8 mouse cellular contexts compared by ENCODE assay signal in the genomic region with DNA sequence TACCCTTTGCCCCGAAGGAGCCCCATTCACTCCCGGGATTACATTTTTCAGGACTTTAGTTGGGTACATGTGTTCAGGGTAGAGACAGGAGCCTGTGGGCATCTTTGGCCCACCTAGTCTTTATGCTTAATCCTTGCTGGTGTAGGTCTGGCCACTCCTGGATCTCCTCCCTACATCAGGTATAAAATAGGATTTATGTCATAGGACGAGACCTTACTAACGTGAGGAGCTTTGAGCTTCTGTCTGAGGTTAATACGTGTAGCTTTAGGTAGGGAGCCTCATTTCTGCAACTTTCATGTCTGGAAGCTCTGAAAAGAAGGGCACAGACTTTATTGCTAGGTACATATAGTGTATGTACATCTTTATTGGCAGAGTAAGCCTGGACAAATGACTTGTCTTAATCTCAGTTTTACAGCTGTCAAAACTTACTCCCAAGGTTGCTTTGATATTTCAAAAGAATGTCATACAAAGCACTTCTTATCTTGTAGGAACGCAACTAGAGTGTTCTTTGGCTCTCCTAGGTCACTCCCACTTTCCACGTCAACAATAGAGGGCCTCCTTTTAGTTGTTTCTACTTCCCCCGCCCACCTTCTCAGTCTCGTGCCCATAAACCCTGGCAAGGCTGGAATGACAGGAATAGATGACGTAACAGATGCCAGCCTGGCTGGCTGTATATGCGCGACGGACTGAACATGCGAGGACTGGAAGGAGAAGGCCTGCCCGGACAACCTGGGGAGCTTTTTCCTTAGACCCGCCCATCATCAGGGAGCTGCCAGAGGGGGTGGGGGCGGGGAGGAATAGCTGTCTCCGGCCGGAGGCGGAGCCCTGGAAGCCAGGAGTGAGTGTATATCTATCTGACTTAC. TPM values are rescaled to one million over a fixed set of nuclear protein-coding genes. Genes with fewer than 3 reads are reported as not detected.
A peak's percentile ranks its signal among the peaks of the same experiment; 100 is the strongest.
DNase-seq lines count a peak whose midpoint lies in the region; ATAC-seq and TF ChIP-seq lines count a peak whose summit lies in the region.

No protein-coding gene starts in this region.

- H3K27ac ChIP-seq in embryonic facial prominence, embryonic 10.5 days (replicated peaks), result peak overlapping the region; percentile 86
- H3K27ac ChIP-seq in midbrain, embryonic 10.5 days (replicated peaks), result peak overlapping the region; percentile 88
- peak overlapping the region; percentile 90 for H3K27ac ChIP-seq in small intestine, adult 2 months (ENCODE audit: insufficient read depth, low read depth, low read length)

- 6% methylated on average over 20 of the region's 20 CpGs for WGBS in embryonic facial prominence, embryonic 10.5 days
- WGBS in midbrain, embryonic 10.5 days, result 6% methylated on average over 20 of the region's 20 CpGs
- 7% methylated on average over 20 of the region's 20 CpGs for WGBS in small intestine, adult 2 months

- H3K9me3 ChIP-seq in embryonic facial prominence, embryonic 10.5 days, result no peaks in the 10 kb centered on the region
- H3K9me3 ChIP-seq in midbrain, embryonic 10.5 days (replicated peaks), result no peaks in the 10 kb centered on the region

- peak; percentile 22 to 53 for DNase-seq in frontal cortex, adult 2 months (ENCODE audit: extremely low spot score in 1 of 2, low spot score in 1 of 2)
- peak; percentile 77 for DNase-seq in embryonic facial prominence, embryonic 10.5 days (ENCODE audit: low spot score)
- peak; percentile 87 to 90 for DNase-seq in heart, adult 18-20 months
- DNase-seq in kidney, adult 11 months, result peak; percentile 83
- DNase-seq in left cerebral cortex, postnatal 4 days, result peak; percentile 65
- DNase-seq in midbrain, embryonic 10.5 days (ENCODE audit: low spot score), result peak; percentile 66

- intact Hi-C loops in left cerebral cortex, postnatal 4 days (cut with DNase I), result no loop called here

- peaks cover 45% of the 10 kb centered on the region for H3K4me1 ChIP-seq in embryonic facial prominence, embryonic 10.5 days
- H3K4me1 ChIP-seq in midbrain, embryonic 10.5 days, result peaks cover 52% of the 10 kb centered on the region
- peaks cover 20% of the 10 kb centered on the region; the same call in 1 of the 2 replicates for H3K4me1 ChIP-seq in small intestine, adult 2 months (ENCODE audit: control insufficient read depth, insufficient read depth, insufficient read length, low read length)

- peak overlapping the region; percentile 93 for H3K4me3 ChIP-seq in embryonic facial prominence, embryonic 10.5 days
- peak overlapping the region; percentile 70 for H3K4me3 ChIP-seq in midbrain, embryonic 10.5 days
- H3K4me3 ChIP-seq in small intestine, adult 2 months (ENCODE audit: low read depth, low read length), result peak overlapping the region; percentile 89

- H3K27me3 ChIP-seq in embryonic facial prominence, embryonic 10.5 days (replicated peaks; ENCODE audit: low read depth, poor library complexity, severe bottlenecking), result no peaks in the 10 kb centered on the region; the same call in 1 of the 2 replicates
- peaks cover 13% of the 10 kb centered on the region; the same call in 1 of the 2 replicates for H3K27me3 ChIP-seq in midbrain, embryonic 10.5 days (ENCODE audit: low read depth, poor library complexity, severe bottlenecking)
- no peaks in the 10 kb centered on the region for H3K27me3 ChIP-seq in small intestine, adult 2 months (ENCODE audit: control insufficient read depth, insufficient read depth, low read length)

- ATAC-seq in frontal cortex, adult (ENCODE audit: low TSS enrichment), result no peak

- H3K36me3 ChIP-seq in embryonic facial prominence, embryonic 10.5 days (replicated peaks), result peaks cover 12% of the 10 kb centered on the region
- peaks cover 14% of the 10 kb centered on the region for H3K36me3 ChIP-seq in midbrain, embryonic 10.5 days
- H3K36me3 ChIP-seq in small intestine, adult 2 months (ENCODE audit: control insufficient read depth, insufficient read depth, low read length), result peaks cover 8% of the 10 kb centered on the region

- no peak for TF ChIP-seq POLR2A in small intestine, adult 2 months (IDR thresholded peaks at IDR 0.05; ENCODE audit: low read depth, low read length)

- TF ChIP-seq CTCF in small intestine, adult 2 months (IDR thresholded peaks at IDR 0.05; ENCODE audit: extremely low read depth, insufficient read length, insufficient replicate concordance, low read depth, low read length), result no peak

RNA-seq across cellular contexts. Expression of gene Ormdl3, which starts 0.7 kb away (rescaled TPM):
- polyA plus RNA-seq in frontal cortex, adult 2 months (2012; rRNA removed), result 54.6 and 57.1 TPM in 2 replicates
- 56.7 and 57.7 TPM in 2 replicates for polyA plus RNA-seq in embryonic facial prominence, embryonic 10.5 days (2016; fragmentation: Nextera tagmentation; extraction: Ambion mirVana)
- 10 to 100 TPM; 42.6 to 47.5 TPM for total RNA-seq in heart, adult 18-20 months (2021)
- total RNA-seq in left cerebral cortex, postnatal 4 days (2021), result 10 to 100 TPM; 60.7 to 64.9 TPM
- polyA plus RNA-seq in midbrain, embryonic 10.5 days (2016; fragmentation: Nextera tagmentation; extraction: Ambion mirVana), result 65.8 and 81.0 TPM in 2 replicates
- 46.3 and 105 TPM in 2 replicates for polyA plus RNA-seq in small intestine, adult 2 months (2012; rRNA removed)

RNA-seq across cellular contexts. Expression of gene Lrrc3c, which starts 10.2 kb away (rescaled TPM):
- polyA plus RNA-seq in frontal cortex, adult 2 months (2012; rRNA removed), result not detected in 2 replicates
- not detected in 2 replicates for polyA plus RNA-seq in embryonic facial prominence, embryonic 10.5 days (2016; fragmentation: Nextera tagmentation; extraction: Ambion mirVana)
- not detected for total RNA-seq in heart, adult 18-20 months (2021)
- not detected for total RNA-seq in left cerebral cortex, postnatal 4 days (2021)
- not detected in 2 replicates for polyA plus RNA-seq in midbrain, embryonic 10.5 days (2016; fragmentation: Nextera tagmentation; extraction: Ambion mirVana)
- not detected in 2 replicates for polyA plus RNA-seq in small intestine, adult 2 months (2012; rRNA removed)

RNA-seq across cellular contexts. Expression of gene Zpbp2, which starts 37.0 kb away (rescaled TPM):
- 0.10 TPM in 1 of 2 replicates, not detected in the other for polyA plus RNA-seq in frontal cortex, adult 2 months (2012; rRNA removed)
- polyA plus RNA-seq in embryonic facial prominence, embryonic 10.5 days (2016; fragmentation: Nextera tagmentation; extraction: Ambion mirVana), result 0.20 and 0.47 TPM in 2 replicates
- not detected for total RNA-seq in heart, adult 18-20 months (2021)
- not detected for total RNA-seq in left cerebral cortex, postnatal 4 days (2021)
- 0.11 and 0.32 TPM in 2 replicates for polyA plus RNA-seq in midbrain, embryonic 10.5 days (2016; fragmentation: Nextera tagmentation; extraction: Ambion mirVana)
- not detected in 2 replicates for polyA plus RNA-seq in small intestine, adult 2 months (2012; rRNA removed)

RNA-seq across cellular contexts. Expression of gene Gm12355, which starts 37.5 kb away (rescaled TPM):
- polyA plus RNA-seq in frontal cortex, adult 2 months (2012; rRNA removed), result 0.25 and 0.36 TPM in 2 replicates
- 1.3 and 2.0 TPM in 2 replicates for polyA plus RNA-seq in embryonic facial prominence, embryonic 10.5 days (2016; fragmentation: Nextera tagmentation; extraction: Ambion mirVana)
- 10 to 100 TPM in 1 of 2 experiments, 1 to 10 TPM in 1; 6.6 to 10.4 TPM for total RNA-seq in heart, adult 18-20 months (2021)
- total RNA-seq in left cerebral cortex, postnatal 4 days (2021), result 10 to 100 TPM; 24.2 to 26.4 TPM
- polyA plus RNA-seq in midbrain, embryonic 10.5 days (2016; fragmentation: Nextera tagmentation; extraction: Ambion mirVana), result 1.4 and 2.1 TPM in 2 replicates
- not detected in 2 replicates for polyA plus RNA-seq in small intestine, adult 2 months (2012; rRNA removed)

RNA-seq across cellular contexts. Expression of gene Gsdma3, which starts 38.2 kb away (rescaled TPM):
- not detected in 2 replicates for polyA plus RNA-seq in frontal cortex, adult 2 months (2012; rRNA removed)
- polyA plus RNA-seq in embryonic facial prominence, embryonic 10.5 days (2016; fragmentation: Nextera tagmentation; extraction: Ambion mirVana), result not detected in 2 replicates
- total RNA-seq in heart, adult 18-20 months (2021), result 1 to 10 TPM; 3.0 to 3.1 TPM
- total RNA-seq in left cerebral cortex, postnatal 4 days (2021), result not detected
- not detected in 2 replicates for polyA plus RNA-seq in midbrain, embryonic 10.5 days (2016; fragmentation: Nextera tagmentation; extraction: Ambion mirVana)
- polyA plus RNA-seq in small intestine, adult 2 months (2012; rRNA removed), result not detected in 2 replicates

Comparison
In these comparisons a context has a peak if more than half of its experiments do, and no peak if none do; other contexts are left out.
1. DNase-seq: peak in every context shown above with its lines; median percentile 88 in heart, adult 18-20 months; 83 in kidney, adult 11 months; 77 in embryonic facial prominence, embryonic 10.5 days; 66 in midbrain, embryonic 10.5 days; 65 in left cerebral cortex, postnatal 4 days; 38 in frontal cortex, adult 2 months.